Mouse (Mus musculus) heart, adult 2 months (tissue): Measurements from ENCODE around the gene Mpv17l2.

Experiments
- CTCF ChIP-seq: fragments of 200-600 bp; IDR thresholded peaks from 2 replicates; pipeline ENCODE4 v1.8.1; 2022; ENCODE audit warnings: antibody characterized with exemption, mild to moderate bottlenecking, moderate library complexity
- EP300 ChIP-seq: fragments of 200-500 bp; IDR thresholded peaks from 2 replicates; pipeline ENCODE4 v1.6.1; 2011; ENCODE audit warnings: low read depth, low read length, control low read depth; ENCODE audit not compliant: insufficient read depth
- POLR2A ChIP-seq: fragments of 200-500 bp; IDR thresholded peaks from 2 replicates; pipeline ENCODE4 v1.6.1; 2011; ENCODE audit warnings: mild to moderate bottlenecking, low read depth, low read length, control low read depth; ENCODE audit not compliant: insufficient read depth

GRCm38 (mm10) chr8:70798281-70798680 is 37.5 kb upstream of the Mpv17l2 start:
- TF ChIP-seq POLR2A = no peak
- TF ChIP-seq CTCF = no peak
- 0 out of 2 replicates have a peak, but pooled peaks have one; percentile 18 for TF ChIP-seq EP300
